Mouse (Mus musculus): ENCODE measurements around the gene Lipc. TPM values are rescaled to one million over a fixed set of nuclear protein-coding genes. Genes with fewer than 3 reads are reported as not detected.

The Lipc gene
- polyA plus RNA-seq, 1 experiment from 2014 or later: 1.00 TPM

GRCm38 (mm10) chr9:70775517-70775916 lies 176.5 kb downstream of the Lipc start:
- no peak overlapping the region for H3K4me2 ChIP-seq
- whole genome bisulfite sequencing: 80% methylated on average over 2 of the region's 2 CpGs
- H3K9me3 ChIP-seq (replicated peaks): no peaks in the 10 kb centered on the region
- peaks cover 30% of the 10 kb centered on the region for H3K36me3 ChIP-seq
- H3K4me1 ChIP-seq (replicated peaks): peaks cover 13% of the 10 kb centered on the region
- no peaks in the 10 kb centered on the region for H3K27me3 ChIP-seq (replicated peaks)
- H3K4me3 ChIP-seq: no peak overlapping the region
- no peak overlapping the region for H3K9ac ChIP-seq
- no peak overlapping the region for H3K27ac ChIP-seq (ENCODE audit: poor library complexity, severe bottlenecking)
- no peak for ATAC-seq (ENCODE audit: insufficient number of reproducible peaks, low FRiP score)

GRCm38 (mm10) chr9:70760974-70761373 lies 191.1 kb downstream of the Lipc start:
- no peaks in the 10 kb centered on the region for H3K9me3 ChIP-seq (replicated peaks)
- H3K9ac ChIP-seq: no peak overlapping the region
- no peak overlapping the region for H3K4me2 ChIP-seq
- no peak overlapping the region for H3K4me3 ChIP-seq
- H3K27ac ChIP-seq (ENCODE audit: poor library complexity, severe bottlenecking): no peak overlapping the region
- peaks cover 46% of the 10 kb centered on the region for H3K36me3 ChIP-seq
- no peaks in the 10 kb centered on the region for H3K4me1 ChIP-seq (replicated peaks)
- H3K27me3 ChIP-seq (replicated peaks): no peaks in the 10 kb centered on the region
- ATAC-seq (ENCODE audit: insufficient number of reproducible peaks, low FRiP score): no peak
- 97% methylated on average over 5 of the region's 5 CpGs for WGBS

- no peaks in the 10 kb centered on the region for H3K27me3 ChIP-seq (replicated peaks)
- ATAC-seq (ENCODE audit: insufficient number of reproducible peaks, low FRiP score): no peak
- H3K9ac ChIP-seq: no peak overlapping the region
- WGBS: 87% methylated on average over 3 of the region's 3 CpGs
- no peak overlapping the region for H3K4me3 ChIP-seq
- no peak overlapping the region for H3K27ac ChIP-seq (ENCODE audit: poor library complexity, severe bottlenecking)
- H3K4me2 ChIP-seq: no peak overlapping the region
- no peaks in the 10 kb centered on the region for H3K4me1 ChIP-seq (replicated peaks)
- H3K36me3 ChIP-seq: peaks cover 38% of the 10 kb centered on the region
- H3K9me3 ChIP-seq (replicated peaks): no peaks in the 10 kb centered on the region
Measured at GRCm38 (mm10) chr9:70751504-70752222, 200.4 kb downstream of the Lipc start.

Small RNA genes lying within 50 kb of the gene (microRNA-seq; reads per million reads assigned to microRNA genes)
- gene Gm25149: not detected

Other genes with a start within 250 kb of the Lipc start
- 0.18 TPM in 1 of 2 replicates, not detected in the other for gene Aqp9, start 216.5 kb upstream of the Lipc start, polyA plus RNA-seq (2016; fragmentation: Nextera tagmentation; extraction: Ambion mirVana)

All from heart, embryonic 12.5 days (tissue).